Mouse (Mus musculus) hindbrain, embryonic 13.5 days (tissue): ENCODE data around the gene Ryr3. TPM values are rescaled to one million over a fixed set of nuclear protein-coding genes. Genes with fewer than 3 reads are reported as not detected.

ENCODE experiments used
- ATAC-seq: fragments of 200-750 bp; cut with Nextera tagmentation; 2 replicates; pipeline ENCODE4 v1.8.0; 2017; ENCODE audit warnings: moderate TSS enrichment; ENCODE audit not compliant: low FRiP score
- H3K27ac ChIP-seq: fragments of 300-500 bp; sonication (generic); 2 replicates; pipeline ENCODE4 v1.5.1; 2015; ENCODE audit warnings: inconsistent platforms, mild to moderate bottlenecking, moderate library complexity
- H3K27me3 ChIP-seq: fragments of 300-500 bp; sonication (generic); 2 replicates; pipeline ENCODE4 v1.6.1; 2015; ENCODE audit warnings: mild to moderate bottlenecking, inconsistent platforms
- H3K36me3 ChIP-seq: fragments of 300-500 bp; sonication (generic); 2 replicates; pipeline ENCODE4 v1.6.1; 2015; ENCODE audit warnings: mild to moderate bottlenecking, inconsistent platforms
- H3K4me1 ChIP-seq: fragments of 300-500 bp; sonication (generic); replicated peaks from 2 replicates; pipeline ENCODE4 v1.6.1; 2015; ENCODE audit warnings: inconsistent platforms
- H3K4me2 ChIP-seq: fragments of 300-500 bp; sonication (generic); 2 replicates; pipeline ENCODE4 v1.6.1; 2015; ENCODE audit warnings: inconsistent platforms, mild to moderate bottlenecking, moderate library complexity
- H3K4me3 ChIP-seq: fragments of 300-500 bp; sonication (generic); 2 replicates; pipeline ENCODE4 v1.5.1; 2015; ENCODE audit warnings: mild to moderate bottlenecking, inconsistent platforms
- H3K9ac ChIP-seq: fragments of 300-500 bp; sonication (generic); 2 replicates; pipeline ENCODE4 v1.6.1; 2015; ENCODE audit warnings: mild to moderate bottlenecking, inconsistent platforms
- H3K9me3 ChIP-seq: fragments of 300-500 bp; sonication (generic); 2 replicates; pipeline ENCODE4 v1.6.1; 2016; ENCODE audit warnings: inconsistent platforms
- WGBS: fragments of 180-500 bp; shearing (Covaris S2); methylation state at CpG from one replicate; pipeline ENCODE4 v1.1.7; 2015; 5-methylcytosine and 5-hydroxymethylcytosine counted together
- polyA plus RNA-seq: library from polyadenylated mRNA; unstranded; fragments of >200 nt; fragmentation: Nextera tagmentation; extraction: Ambion mirVana; gene quantifications from 2 replicates; pipeline ENCODE4 v1.2.1, GENCODE M21; 2015

Gene Ryr3
- polyA plus RNA-seq, 1 experiment from 2014 or later, result 3.9 TPM

DNA sequence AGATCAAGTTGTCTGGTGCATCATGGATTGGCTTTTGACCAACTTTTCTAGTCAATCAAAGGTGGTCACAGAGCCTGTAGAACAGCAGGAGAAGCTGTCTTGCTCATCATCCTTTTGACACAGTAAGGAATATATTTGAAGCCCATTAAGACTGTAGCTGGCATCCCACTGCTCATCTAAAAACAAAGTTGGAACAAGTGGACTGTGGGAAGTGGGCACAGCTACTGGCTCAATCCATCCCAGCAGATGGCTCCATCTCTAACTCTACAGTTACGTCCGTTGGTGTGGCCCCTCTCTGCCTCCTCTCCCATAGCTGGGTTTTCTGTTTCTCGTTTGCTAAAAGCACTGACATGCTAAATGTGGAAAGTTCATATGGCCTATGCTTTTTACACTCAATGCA is 400.9 kb downstream of the Ryr3 start:
- Histone ChIP-seq H3K9me3 (no peaks in the 10 kb centered on the region), H3K4me1 (peaks cover 5% of the 10 kb centered on the region; the same call in 1 of the 2 replicates), H3K27me3 (no peaks in the 10 kb centered on the region), H3K4me3 (no peak overlapping the region), H3K4me2 (no peak overlapping the region), H3K36me3 (no peaks in the 10 kb centered on the region), H3K9ac (no peak overlapping the region), H3K27ac (no peak overlapping the region)
- no peak for ATAC-seq
- 90% methylated on average over 3 of the region's 3 CpGs for WGBS

DNA sequence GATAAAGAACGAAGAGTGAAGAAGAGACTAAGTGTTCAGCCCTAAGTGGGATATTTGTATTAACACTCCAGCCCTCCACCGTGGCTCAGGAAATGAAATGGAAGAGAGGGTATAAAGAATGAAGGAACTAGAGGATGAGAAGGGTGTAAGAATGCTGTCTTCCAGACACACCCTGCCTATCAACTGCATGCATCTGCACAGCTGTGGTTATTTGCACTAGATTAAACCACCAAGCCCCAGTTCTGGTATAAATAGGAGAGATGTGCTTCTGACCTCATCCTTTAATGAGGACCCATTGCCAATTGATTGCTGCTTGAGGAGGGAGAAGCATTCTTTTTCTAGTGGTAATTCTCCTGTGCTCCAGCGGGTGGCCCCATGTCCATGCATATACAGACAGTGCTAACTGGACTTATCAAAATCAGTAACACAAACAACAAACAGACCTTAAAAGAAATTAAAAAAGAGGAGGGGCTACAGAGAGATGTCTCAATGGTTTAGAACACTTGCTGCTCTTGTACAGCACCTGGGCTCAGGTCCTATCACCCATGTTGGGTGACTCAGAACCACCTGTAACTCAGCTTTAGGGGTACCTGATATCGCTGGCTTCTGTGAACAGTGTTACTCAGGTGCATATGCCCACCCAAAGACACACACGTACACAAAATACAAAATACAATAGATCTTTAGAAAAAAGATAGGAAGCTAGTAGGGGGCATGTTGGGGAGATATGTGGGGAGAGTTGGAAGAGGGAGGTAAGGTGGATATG is 404.1 kb downstream of the Ryr3 start:
- no peaks in the 10 kb centered on the region for H3K27me3 ChIP-seq
- no peak overlapping the region for H3K27ac ChIP-seq
- ATAC-seq, result peak; percentile 76

DNA sequence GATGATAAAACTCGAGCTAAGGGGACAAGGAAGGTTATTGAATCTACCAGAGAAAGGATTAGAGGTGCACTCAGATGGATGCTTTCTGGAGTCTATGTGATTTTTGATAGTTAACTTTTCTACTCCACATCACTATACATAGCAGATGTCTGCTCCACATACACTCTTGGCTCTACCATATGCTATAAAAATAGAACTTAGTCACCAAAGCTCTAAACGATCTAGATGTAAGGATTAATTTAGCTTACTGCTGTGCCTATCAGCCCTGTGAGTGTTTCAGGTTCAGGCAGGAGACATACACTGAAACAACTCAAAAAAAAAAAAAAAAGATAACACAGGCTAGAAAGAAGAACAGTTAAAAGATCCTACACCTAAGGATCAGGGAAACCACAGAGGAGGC is 410.9 kb downstream of the Ryr3 start:
- Histone ChIP-seq H3K9me3 (no peaks in the 10 kb centered on the region), H3K36me3 (no peaks in the 10 kb centered on the region), H3K9ac (no peak overlapping the region), H3K4me1 (no peaks in the 10 kb centered on the region), H3K27ac (no peak overlapping the region), H3K4me2 (no peak overlapping the region), H3K4me3 (no peak overlapping the region), H3K27me3 (no peaks in the 10 kb centered on the region)
- WGBS, result 80% methylated on average over 2 of the region's 2 CpGs
- no peak for ATAC-seq

More for the DNA sequence above, 404.1 kb downstream of the Ryr3 start:
- Histone ChIP-seq H3K9ac (no peak overlapping the region), H3K4me2 (no peak overlapping the region), H3K4me1 (no peaks in the 10 kb centered on the region), H3K4me3 (no peak overlapping the region), H3K36me3 (no peaks in the 10 kb centered on the region), H3K9me3 (no peaks in the 10 kb centered on the region)
- 71% methylated on average over 5 of the region's 5 CpGs for WGBS

DNA sequence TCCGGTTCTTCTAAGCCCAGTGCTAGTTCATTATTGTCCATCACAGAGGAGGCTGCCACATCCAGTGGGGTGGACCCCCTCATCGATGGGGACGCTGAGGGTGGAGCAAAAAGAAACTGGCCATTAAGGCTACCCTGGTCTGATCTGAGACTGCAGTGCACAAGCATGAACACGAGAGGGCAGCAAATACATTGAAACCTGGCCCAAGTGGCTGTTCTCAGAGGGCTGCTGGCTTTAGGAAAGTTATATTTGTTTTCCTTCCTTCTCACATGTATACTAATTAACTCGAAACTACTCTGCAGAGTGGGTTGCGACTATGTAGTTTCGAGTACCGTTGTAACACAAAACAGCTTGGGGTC is 416.9 kb downstream of the Ryr3 start:
- H3K27me3 ChIP-seq, result peaks cover 3% of the 10 kb centered on the region; the same call in 1 of the 2 replicates
- H3K9me3 ChIP-seq, result no peaks in the 10 kb centered on the region
- H3K4me1 ChIP-seq, result peaks cover 3% of the 10 kb centered on the region; the same call in 1 of the 2 replicates
- no peaks in the 10 kb centered on the region for H3K36me3 ChIP-seq
- WGBS, result 16% methylated on average over 8 of the region's 8 CpGs
- H3K4me3 ChIP-seq, result no peak overlapping the region
- H3K4me2 ChIP-seq, result no peak overlapping the region
- H3K9ac ChIP-seq, result 0 out of 2 replicates have a peak overlapping the region, but pooled peaks have one; percentile 39
- peak; percentile 88 for ATAC-seq
- H3K27ac ChIP-seq, result no peak overlapping the region

DNA sequence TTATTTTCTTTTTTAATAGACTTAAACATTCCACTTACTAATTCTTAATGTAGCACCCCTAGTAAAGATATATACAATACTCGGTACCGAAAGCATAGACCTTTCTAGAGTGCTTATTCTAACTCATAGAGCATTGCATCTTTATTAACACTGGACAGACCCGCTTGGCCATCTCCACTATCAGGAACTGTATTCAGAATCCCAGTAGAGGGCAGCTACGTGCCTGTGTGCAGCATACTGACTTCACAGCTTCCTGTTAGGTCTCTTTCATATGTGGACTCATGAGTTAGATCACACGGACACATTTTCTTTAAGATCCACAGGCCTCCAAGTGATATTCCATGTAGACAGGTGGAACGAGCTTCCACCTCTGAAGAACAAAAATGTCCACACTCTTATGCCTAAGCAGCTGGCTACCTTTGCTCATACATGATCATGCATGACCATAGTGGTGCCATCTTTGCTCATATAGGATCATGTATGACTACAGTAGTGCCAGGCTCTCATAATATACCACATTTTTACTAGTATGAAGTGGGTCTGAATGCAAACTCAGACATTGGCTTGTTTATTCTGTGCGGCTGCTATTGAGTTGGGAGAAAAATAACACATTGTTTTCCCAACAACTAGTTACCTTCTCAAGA is 417.4 kb downstream of the Ryr3 start:
- H3K4me2 ChIP-seq, result no peak overlapping the region
- no peaks in the 10 kb centered on the region for H3K9me3 ChIP-seq
- H3K36me3 ChIP-seq, result no peaks in the 10 kb centered on the region
- H3K27ac ChIP-seq, result no peak overlapping the region
- 88% methylated on average over 7 of the region's 7 CpGs for WGBS
- H3K9ac ChIP-seq, result 0 out of 2 replicates have a peak overlapping the region, but pooled peaks have one; percentile 39
- ATAC-seq, result peak; percentile 34
- H3K4me1 ChIP-seq, result peaks cover 3% of the 10 kb centered on the region; the same call in 1 of the 2 replicates
- H3K27me3 ChIP-seq, result peaks cover 3% of the 10 kb centered on the region; the same call in 1 of the 2 replicates
- no peak overlapping the region for H3K4me3 ChIP-seq

DNA sequence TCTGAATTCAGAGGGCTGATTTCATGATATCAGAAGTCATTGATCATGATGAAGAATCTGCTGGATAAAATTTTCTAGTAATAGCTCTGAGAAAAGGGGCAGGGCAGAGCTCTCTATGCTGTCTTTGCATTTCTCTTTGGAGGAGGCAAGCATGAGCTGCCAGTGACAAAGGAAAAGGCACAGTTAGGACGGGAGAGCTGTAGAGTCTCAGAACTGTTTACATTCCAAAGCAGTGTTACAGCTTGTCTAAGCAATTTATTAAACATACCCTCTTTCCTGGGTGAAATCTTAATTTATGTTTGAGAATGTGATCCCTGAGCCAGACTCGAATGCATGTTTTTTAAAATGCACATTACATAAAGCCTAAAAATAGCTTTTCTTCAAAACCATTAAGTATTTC is 435.3 kb downstream of the Ryr3 start:
- Histone ChIP-seq H3K4me2 (no peak overlapping the region), H3K4me1 (no peaks in the 10 kb centered on the region), H3K27ac (no peak overlapping the region), H3K9ac (no peak overlapping the region), H3K4me3 (no peak overlapping the region), H3K36me3 (no peaks in the 10 kb centered on the region), H3K27me3 (no peaks in the 10 kb centered on the region), H3K9me3 (no peaks in the 10 kb centered on the region)
- no peak for ATAC-seq
- 66% methylated on average over 2 of the region's 2 CpGs for WGBS

DNA sequence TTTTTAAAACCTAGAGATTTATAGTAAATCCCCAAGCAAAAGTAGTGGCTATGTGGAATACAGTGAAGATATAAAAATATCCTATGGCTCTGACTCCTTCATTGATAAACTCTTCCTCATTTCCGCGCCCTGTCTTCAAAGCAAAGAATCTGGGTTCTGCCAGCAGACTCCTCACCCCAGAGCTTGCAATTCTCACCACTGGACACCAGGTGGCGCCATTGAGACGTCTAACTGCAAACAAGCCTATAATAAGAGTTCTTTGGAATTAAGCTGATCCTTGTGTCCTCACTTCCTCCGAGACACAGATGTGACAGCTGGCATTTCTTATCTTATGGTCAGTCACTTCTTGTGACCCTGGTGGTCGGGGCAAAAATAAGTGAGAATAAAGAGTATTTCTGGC is 442.1 kb downstream of the Ryr3 start:
- WGBS, result 36% methylated on average over 6 of the region's 6 CpGs
- H3K9ac ChIP-seq, result no peak overlapping the region
- H3K9me3 ChIP-seq, result no peaks in the 10 kb centered on the region
- no peaks in the 10 kb centered on the region for H3K27me3 ChIP-seq
- H3K27ac ChIP-seq, result no peak overlapping the region
- no peak overlapping the region for H3K4me3 ChIP-seq
- ATAC-seq, result no peak
- H3K4me1 ChIP-seq, result no peaks in the 10 kb centered on the region
- H3K4me2 ChIP-seq, result no peak overlapping the region
- no peaks in the 10 kb centered on the region for H3K36me3 ChIP-seq

DNA sequence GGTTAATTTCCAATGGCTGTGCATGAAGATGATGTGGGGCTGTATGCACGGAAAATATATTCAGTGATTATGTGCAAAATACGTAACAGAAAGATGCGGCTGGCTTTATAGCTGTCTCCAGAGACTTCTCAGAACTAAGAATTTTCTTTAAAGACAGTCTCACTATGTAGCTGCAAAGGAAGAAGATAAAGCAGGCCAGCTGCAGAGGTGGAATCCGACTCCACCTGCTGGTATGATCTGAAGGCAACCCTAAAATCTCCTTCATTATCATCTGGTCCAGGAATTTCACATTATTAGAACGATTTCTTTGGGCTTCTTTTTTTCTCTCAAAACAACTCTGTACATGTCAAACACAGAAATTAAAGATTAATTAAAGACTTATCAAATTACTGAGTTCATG is 449.2 kb downstream of the Ryr3 start:
- Histone ChIP-seq H3K36me3 (no peaks in the 10 kb centered on the region), H3K4me3 (no peak overlapping the region), H3K4me1 (no peaks in the 10 kb centered on the region), H3K9me3 (no peaks in the 10 kb centered on the region), H3K4me2 (no peak overlapping the region), H3K27ac (no peak overlapping the region), H3K9ac (no peak overlapping the region), H3K27me3 (no peaks in the 10 kb centered on the region)
- ATAC-seq, result 0 out of 2 replicates have a peak, but pooled peaks have one; percentile 61
- WGBS, result 78% methylated on average over 5 of the region's 5 CpGs

DNA sequence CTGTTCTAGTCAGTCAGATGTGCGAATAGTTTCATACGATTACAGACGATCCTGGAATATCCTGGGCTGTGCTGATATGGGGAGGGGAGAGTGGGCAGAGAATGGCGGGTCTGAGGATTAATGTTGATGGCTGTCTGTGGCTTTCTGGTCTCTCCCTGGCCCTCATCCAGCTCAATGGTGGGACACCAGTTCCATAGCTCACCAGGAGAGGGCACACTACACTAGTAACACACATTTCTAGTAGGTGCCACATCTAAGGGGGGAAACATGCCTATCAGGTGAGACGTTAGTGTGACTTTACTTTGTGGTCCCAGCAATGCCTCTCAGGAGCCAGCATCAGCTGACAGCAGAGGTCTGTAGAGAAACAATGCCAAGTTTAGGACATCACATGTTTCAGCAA is 451.9 kb downstream of the Ryr3 start:
- Histone ChIP-seq H3K9me3 (no peaks in the 10 kb centered on the region), H3K36me3 (no peaks in the 10 kb centered on the region), H3K4me1 (0 out of 2 replicates have a peak, but pooled peaks cover 11% of the 10 kb centered on the region), H3K27ac (no peak overlapping the region), H3K4me2 (no peak overlapping the region), H3K4me3 (no peak overlapping the region), H3K9ac (no peak overlapping the region), H3K27me3 (no peaks in the 10 kb centered on the region)
- 58% methylated on average over 5 of the region's 5 CpGs for WGBS
- no peak for ATAC-seq

DNA sequence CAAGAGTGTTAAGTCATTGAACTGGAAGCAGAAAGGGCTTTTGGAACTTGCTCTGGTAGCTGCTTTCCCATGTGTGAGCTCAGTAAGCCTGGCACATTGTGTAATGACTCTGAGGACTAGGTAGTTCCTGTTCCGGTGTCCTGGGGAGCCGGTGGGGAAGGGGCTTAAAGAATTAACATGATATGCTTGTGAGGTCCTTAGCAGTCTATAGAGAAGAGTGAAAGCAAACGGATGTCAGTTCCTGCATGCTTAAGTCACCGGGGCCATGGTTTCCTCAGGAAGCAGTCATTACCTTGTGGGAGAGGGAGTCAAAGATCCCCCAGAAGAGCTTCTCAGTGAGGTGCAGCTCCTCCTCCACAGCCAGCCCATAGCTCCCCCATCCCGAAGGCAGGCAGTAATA is 452.6 kb downstream of the Ryr3 start:
- 76% methylated on average over 5 of the region's 5 CpGs for WGBS
- H3K4me2 ChIP-seq, result no peak overlapping the region
- 0 out of 2 replicates have a peak, but pooled peaks cover 11% of the 10 kb centered on the region for H3K4me1 ChIP-seq
- H3K4me3 ChIP-seq, result no peak overlapping the region
- no peaks in the 10 kb centered on the region for H3K36me3 ChIP-seq
- no peak overlapping the region for H3K27ac ChIP-seq
- no peak for ATAC-seq
- no peaks in the 10 kb centered on the region for H3K27me3 ChIP-seq
- no peak overlapping the region for H3K9ac ChIP-seq
- no peaks in the 10 kb centered on the region for H3K9me3 ChIP-seq

DNA sequence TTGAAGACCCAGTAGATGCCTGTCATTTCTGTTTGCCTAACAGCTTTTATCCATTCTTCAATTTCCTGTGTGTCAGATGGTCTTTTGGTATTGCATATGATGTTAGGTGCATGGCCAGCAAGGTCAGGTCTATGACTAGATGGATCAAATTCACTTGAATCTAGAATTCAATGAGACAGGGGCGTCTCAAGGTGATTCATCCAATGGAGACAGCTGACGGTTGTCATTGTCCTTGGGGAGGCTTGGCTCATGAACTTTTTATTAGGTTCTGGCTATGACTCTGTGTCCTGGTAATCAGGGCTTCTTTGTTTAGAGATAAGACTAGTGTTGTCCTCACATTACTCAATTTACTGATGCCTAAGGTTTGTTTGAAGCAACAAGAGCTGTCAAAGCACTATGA is 454.9 kb downstream of the Ryr3 start:
- H3K27ac ChIP-seq, result no peak overlapping the region
- no peak overlapping the region for H3K4me2 ChIP-seq
- H3K4me3 ChIP-seq, result no peak overlapping the region
- 72% methylated on average over 2 of the region's 2 CpGs for WGBS
- 0 out of 2 replicates have a peak, but pooled peaks cover 11% of the 10 kb centered on the region for H3K4me1 ChIP-seq
- no peaks in the 10 kb centered on the region for H3K27me3 ChIP-seq
- H3K9me3 ChIP-seq, result no peaks in the 10 kb centered on the region
- H3K9ac ChIP-seq, result no peak overlapping the region
- no peaks in the 10 kb centered on the region for H3K36me3 ChIP-seq
- no peak for ATAC-seq

DNA sequence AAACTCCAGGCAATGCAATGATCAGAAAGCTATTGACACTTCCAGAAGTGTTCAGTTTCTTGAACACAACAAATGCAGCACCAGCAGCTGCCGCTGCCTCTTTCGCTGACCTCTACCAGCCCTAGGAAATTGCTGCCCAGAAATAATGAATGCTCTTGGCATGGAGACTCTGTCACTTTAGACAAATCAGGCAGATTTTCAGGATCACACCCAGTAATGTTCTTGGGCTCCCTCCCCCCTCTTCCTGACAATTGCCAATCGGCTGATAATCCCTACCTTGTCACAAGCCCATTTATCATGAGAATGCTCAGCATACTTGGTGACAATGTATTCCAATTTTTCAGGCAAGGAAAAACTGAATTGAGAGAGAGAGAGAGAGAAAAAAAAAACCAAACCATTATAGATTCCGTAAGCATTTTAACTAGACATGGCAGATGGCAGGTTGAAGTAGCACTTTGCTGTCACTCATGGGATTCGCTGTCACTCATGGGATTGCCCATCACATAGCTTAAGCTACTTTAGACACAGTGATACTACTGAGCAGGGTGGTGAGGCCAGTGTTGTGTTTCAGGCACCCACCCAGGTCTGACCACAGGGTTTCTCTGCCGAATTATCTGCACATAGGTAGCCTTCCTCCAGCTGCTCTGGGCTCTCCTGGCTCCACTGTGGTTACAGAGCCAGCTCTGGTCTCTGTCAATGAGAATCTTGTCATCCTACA is 455.5 kb downstream of the Ryr3 start:
- no peaks in the 10 kb centered on the region for H3K36me3 ChIP-seq
- WGBS, result 57% methylated on average over 6 of the region's 6 CpGs
- no peaks in the 10 kb centered on the region for H3K27me3 ChIP-seq
- H3K9ac ChIP-seq, result no peak overlapping the region
- H3K4me1 ChIP-seq, result 0 out of 2 replicates have a peak, but pooled peaks cover 11% of the 10 kb centered on the region
- no peak overlapping the region for H3K4me2 ChIP-seq
- H3K4me3 ChIP-seq, result no peak overlapping the region
- H3K9me3 ChIP-seq, result no peaks in the 10 kb centered on the region
- H3K27ac ChIP-seq, result 0 out of 2 replicates have a peak overlapping the region, but pooled peaks have one; percentile 1
- ATAC-seq, result no peak
